Mouse (Mus musculus): ENCODE measurements around the gene Eme2. TPM values are rescaled to one million over a fixed set of nuclear protein-coding genes. Genes with fewer than 3 reads are reported as not detected.

The Eme2 gene
- total RNA-seq, 2 experiments from 2014 or later: 58.1 to 61.6 TPM

DNA sequence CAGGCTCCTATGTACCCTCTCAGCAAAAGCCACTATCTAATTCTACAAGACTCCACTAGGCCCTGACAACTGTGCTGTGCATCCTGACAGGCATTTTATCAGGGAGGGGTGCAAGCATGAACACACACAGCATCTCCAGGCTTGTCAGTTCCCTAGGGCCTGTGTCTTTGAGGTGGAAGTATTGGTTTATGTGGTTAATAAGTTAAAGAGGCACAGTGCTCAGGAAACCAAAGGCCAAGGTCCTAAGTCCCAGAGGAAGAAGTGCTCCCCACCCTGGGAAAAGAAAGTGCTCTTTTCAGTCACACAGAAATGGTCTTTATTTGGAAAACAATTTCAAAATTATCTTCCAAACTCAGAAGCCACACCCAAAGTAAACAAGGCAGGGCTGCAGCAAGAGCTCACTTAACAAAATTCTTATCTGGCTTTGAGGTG, 46.3 kb downstream of the Eme2 start:
- intact Hi-C loops (cut with DNase I): no loop called here

DNA sequence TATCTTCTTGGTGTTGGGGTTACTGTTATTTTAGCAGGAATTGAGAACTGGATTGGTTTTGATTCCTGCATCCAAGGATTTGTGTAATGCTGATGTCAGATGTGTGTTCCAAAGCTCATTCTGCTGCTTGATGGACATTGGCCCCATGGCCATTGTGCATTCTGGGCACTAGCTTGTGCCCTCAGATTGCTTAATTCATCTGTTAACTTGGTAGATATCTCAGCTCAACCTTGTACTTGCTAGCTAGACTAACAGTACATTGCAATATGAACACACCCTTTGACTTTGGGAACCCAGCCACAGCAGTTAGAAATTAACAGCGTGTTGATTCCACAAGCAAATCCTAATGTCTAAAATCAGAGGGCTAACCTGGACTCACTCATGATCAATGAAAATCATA, 47.5 kb downstream of the Eme2 start:
- no peak for DNase-seq (ENCODE audit: low spot score in 2 of 2)
- intact Hi-C loops (cut with DNase I): no loop called here

More for the DNA sequence above, 46.3 kb downstream of the Eme2 start:
- DNase-seq (ENCODE audit: low spot score in 2 of 2): no peak

DNA sequence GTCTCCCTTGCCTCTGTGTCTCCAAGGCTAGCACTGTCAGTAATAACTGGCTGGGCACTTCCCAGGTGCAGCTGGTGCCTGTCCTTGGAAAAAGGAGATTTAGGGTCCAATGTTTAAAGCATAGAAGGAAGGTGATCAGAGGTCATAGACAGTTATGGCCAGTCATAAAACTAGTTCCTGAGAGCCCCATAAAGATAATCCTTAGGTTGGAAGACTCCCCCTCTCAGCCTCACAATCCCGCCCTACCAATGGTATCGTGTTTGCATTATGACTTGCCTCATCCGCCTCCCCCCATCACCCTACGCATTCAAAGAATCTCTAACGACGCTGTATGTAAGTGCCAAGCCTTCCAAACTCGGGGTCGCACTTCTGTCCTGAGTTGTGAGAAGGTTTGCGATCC, 50.4 kb downstream of the Eme2 start:
- intact Hi-C loops (cut with DNase I): no loop called here
- DNase-seq (ENCODE audit: low spot score in 2 of 2): no peak

DNA sequence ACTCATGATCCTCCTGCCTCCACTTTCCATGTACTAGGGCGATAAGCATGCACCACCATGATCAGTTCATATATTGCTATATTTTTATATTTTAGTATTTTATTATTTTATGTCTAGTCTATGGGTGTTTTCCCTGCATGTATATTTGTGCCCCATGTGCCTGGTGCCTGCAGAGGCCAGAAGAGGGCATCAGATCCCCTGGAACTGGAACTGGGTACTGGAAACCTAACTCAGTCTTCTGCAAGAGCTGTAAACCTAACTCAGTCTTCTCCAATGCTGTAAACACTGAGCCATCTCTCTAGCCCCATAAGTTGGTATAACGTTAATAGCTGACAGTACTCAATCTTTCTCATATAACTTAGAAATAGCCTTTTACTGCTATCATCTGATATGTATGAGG, 52.3 kb downstream of the Eme2 start:
- DNase-seq (ENCODE audit: low spot score in 2 of 2): no peak
- intact Hi-C loops (cut with DNase I): no loop called here

DNA sequence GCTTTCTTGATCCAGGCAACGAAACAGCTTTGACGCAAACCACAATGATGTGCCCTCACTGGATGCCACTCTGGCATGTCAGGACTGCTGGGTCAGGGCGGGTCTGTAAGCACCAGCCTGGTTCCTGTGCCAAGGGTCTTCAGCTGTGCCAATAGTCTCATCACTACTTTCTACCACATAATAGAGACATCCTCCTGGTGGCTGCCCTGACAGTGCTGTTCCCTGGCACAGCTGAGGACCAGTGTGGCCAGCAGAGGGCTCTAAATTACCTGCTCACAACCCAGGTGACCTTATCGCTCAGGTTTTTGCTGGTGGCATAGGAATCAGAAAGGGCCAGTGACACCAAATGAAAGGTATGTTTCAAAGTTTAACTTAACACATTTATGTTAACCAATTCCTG, 53.8 kb downstream of the Eme2 start:
- DNase-seq (ENCODE audit: low spot score in 2 of 2): no peak
- intact Hi-C loops (cut with DNase I): no loop called here

DNA sequence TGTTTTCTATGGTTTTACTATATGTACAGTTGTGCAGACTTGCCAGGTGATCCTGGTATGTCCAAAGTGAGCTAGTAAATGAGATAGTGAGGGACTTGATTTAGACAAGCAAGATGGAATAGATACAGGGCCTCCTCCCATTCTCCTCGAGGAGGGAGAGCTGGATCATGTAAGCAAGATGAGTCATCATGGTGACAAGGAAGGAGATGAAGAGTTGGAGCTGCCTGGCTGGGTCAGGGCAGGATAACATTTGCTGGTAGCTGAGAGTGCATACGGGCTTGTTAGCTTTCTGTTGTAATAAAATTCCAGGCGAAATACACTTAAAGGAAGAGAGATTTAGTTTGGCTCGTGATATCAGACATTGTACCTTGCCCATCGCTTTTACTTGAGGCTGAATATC, 54.5 kb downstream of the Eme2 start:
- intact Hi-C loops (cut with DNase I): no loop called here
- DNase-seq (ENCODE audit: low spot score in 2 of 2): no peak

DNA sequence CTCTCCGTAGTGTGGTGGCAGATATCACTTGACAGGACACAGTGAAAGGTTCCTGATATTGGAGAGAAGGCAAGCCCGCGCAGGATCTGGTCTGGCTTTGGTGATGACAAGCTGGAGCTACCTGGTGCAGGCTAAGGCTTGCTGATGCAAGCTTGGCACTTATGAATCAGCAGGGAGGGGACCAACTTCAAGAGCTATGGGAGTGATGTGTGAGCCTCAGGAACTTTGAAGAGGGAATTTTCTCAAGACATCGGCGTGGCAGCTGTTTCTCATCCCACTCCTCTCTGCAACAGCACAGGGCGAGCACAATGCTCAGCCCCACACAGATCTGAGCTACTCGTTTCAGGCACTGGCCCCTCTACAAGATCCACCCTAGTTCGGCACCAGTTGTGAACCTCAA, 55.0 kb downstream of the Eme2 start, which contains the start of gene Hagh:
Gene Hagh, plus strand, starts transcription at position 302 of the 400 bp plus-strand sequence.
- DNase-seq (ENCODE audit: low spot score in 2 of 2): no peak
- intact Hi-C loops (cut with DNase I): no loop called here

Other genes with a start within 250 kb of the Eme2 start
- gene Slc9a3r2, start 244.8 kb downstream of the Eme2 start, total RNA-seq (2021): 10 to 100 TPM; 52.6 to 53.0 TPM
- gene Npw, start 236.6 kb downstream of the Eme2 start, total RNA-seq (2021): 1 to 10 TPM in 1 of 2 experiments, under 1 TPM in 1; 0.95 to 1.4 TPM
- 10 to 100 TPM; 37.9 to 39.3 TPM for gene Zfp598, start 225.4 kb downstream of the Eme2 start, total RNA-seq (2021)
- gene Syngr3, start 205.1 kb downstream of the Eme2 start, total RNA-seq (2021): 100 to 1,000 TPM; 228 to 245 TPM
- gene Gfer, start 198.9 kb downstream of the Eme2 start, total RNA-seq (2021): 10 to 100 TPM; 19.0 to 19.1 TPM
- gene Noxo1, start 198.9 kb downstream of the Eme2 start, total RNA-seq (2021): 1 to 10 TPM; 2.5 to 3.6 TPM
- gene Tbl3, start 187.4 kb downstream of the Eme2 start, total RNA-seq (2021): 10 to 100 TPM; 28.5 to 29.2 TPM
- not detected for gene Rnf151, start 177.0 kb downstream of the Eme2 start, total RNA-seq (2021)
- gene Rps2, start 177.0 kb downstream of the Eme2 start, total RNA-seq (2021): 100 to 1,000 TPM; 492 to 494 TPM
- gene Ndufb10, start 170.6 kb downstream of the Eme2 start, total RNA-seq (2021): 100 to 1,000 TPM; 184 to 189 TPM
- gene Rpl3l, start 167.3 kb downstream of the Eme2 start, total RNA-seq (2021): under 1 TPM; 0.35 to 0.38 TPM
- 10 to 100 TPM; 38.4 to 38.7 TPM for gene Msrb1, start 158.4 kb downstream of the Eme2 start, total RNA-seq (2021)
- gene Hs3st6, start 142.1 kb downstream of the Eme2 start, total RNA-seq (2021): under 1 TPM; 0.31 to 0.59 TPM
- gene Meiob, start 90.8 kb downstream of the Eme2 start, total RNA-seq (2021): not detected
- 100 to 1,000 TPM; 120 to 135 TPM for gene Hagh, start 54.9 kb downstream of the Eme2 start, total RNA-seq (2021)
- gene Fahd1, start 44.7 kb downstream of the Eme2 start, total RNA-seq (2021): 10 to 100 TPM; 15.8 to 19.4 TPM
- not detected for gene Igfals, start 29.1 kb downstream of the Eme2 start, total RNA-seq (2021)
- 10 to 100 TPM; 35.7 to 37.4 TPM for gene Nubp2, start 8.7 kb downstream of the Eme2 start, total RNA-seq (2021)
- 10 to 100 TPM; 53.5 to 55.5 TPM for gene Spsb3, start 8.4 kb downstream of the Eme2 start, total RNA-seq (2021)
- 10 to 100 TPM; 67.5 to 73.1 TPM for gene Mrps34, start within 50 bp of the Eme2 start, total RNA-seq (2021)
- 10 to 100 TPM; 40.3 to 44.6 TPM for gene Nme3, start 1.4 kb upstream of the Eme2 start, total RNA-seq (2021)
- gene Mapk8ip3, start 41.9 kb upstream of the Eme2 start, total RNA-seq (2021): 100 to 1,000 TPM; 315 to 321 TPM
- 10 to 100 TPM in 1 of 2 experiments, 1 to 10 TPM in 1; 5.3 to 10.4 TPM for gene Jpt2, start 65.6 kb upstream of the Eme2 start, total RNA-seq (2021)
- gene Cramp1l, start 120.7 kb upstream of the Eme2 start, total RNA-seq (2021): 10 to 100 TPM; 26.0 to 27.9 TPM
- 10 to 100 TPM; 19.8 to 22.9 TPM for gene Ift140, start 121.0 kb upstream of the Eme2 start, total RNA-seq (2021)
- 10 to 100 TPM in 1 of 2 experiments, 1 to 10 TPM in 1; 9.5 to 11.9 TPM for gene Tmem204, start 188.5 kb upstream of the Eme2 start, total RNA-seq (2021)
- 10 to 100 TPM; 29.8 to 32.3 TPM for gene Telo2, start 220.9 kb upstream of the Eme2 start, total RNA-seq (2021)
- 1 to 10 TPM; 1.9 to 2.3 TPM for gene Ptx4, start 225.7 kb upstream of the Eme2 start, total RNA-seq (2021)
- 10 to 100 TPM; 49.7 to 52.2 TPM for gene Clcn7, start 238.3 kb upstream of the Eme2 start, total RNA-seq (2021)

Measured in left cerebral cortex, postnatal 14 days (tissue).